Mouse (Mus musculus) cerebellum, adult 11 months (tissue): Measurements from ENCODE around the gene Stx8.

Experiments used
- DNase-seq: peaks from one replicate; pipeline ENCODE4 v3.0.0; 2022

Stx8 gene

GRCm38 (mm10) chr11:68244254-68244991 is 278.4 kb downstream of the Stx8 start:
- DNase-seq, result no peak

GRCm38 (mm10) chr11:68244992-68245261 is 278.9 kb downstream of the Stx8 start:
- DNase-seq, result no peak

- DNase-seq, result no peak
These were observed 281.9 kb downstream of the Stx8 start for GRCm38 (mm10) chr11:68247897-68248296.

- DNase-seq, result no peak
These were observed 284.1 kb downstream of the Stx8 start for GRCm38 (mm10) chr11:68250106-68250505.

GRCm38 (mm10) chr11:68253531-68253930 is 287.5 kb downstream of the Stx8 start:
- no peak for DNase-seq
